ENCODE assay signal across 24 mouse cellular contexts in the genomic region with DNA sequence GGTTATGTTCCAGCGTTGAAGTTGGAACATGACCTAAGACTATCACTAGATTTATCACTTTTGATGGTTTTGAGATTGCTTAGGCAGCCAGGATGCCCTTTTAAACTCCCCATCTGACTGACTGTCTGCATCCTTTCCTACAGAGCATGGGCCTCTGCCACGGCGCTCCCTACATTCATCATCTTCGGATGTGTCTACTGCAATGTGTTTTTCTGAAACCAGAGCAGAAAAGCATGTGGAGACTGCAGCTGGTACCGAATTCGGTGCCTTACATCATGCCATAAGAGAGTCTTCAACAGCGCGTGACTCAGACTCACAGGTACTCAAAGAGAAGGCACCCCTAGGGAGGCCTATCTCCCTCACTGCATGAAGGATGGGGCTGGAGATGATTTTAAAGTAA.
"Had no signal": no experiment of that assay in that cellular context is flagged by ENCODE, and none has a peak within 500 bp of the region (broad histone marks: within the 10 kb centered on the region; RNA-seq: fewer than 3 reads in every experiment).

No protein-coding gene starts in this region.

- H3K9me3 ChIP-seq: kidney, embryonic 15.5 days; limb, embryonic 10.5 days; limb, embryonic 13.5 days; liver, embryonic 12.5 days; liver, embryonic 15.5 days; lung, embryonic 15.5 days; megakaryocyte, embryonic 14.5 days; midbrain, embryonic 12.5 days; midbrain, embryonic 15.5 days; neural tube, embryonic 13.5 days had no signal

- H3K4me2 ChIP-seq: kidney, embryonic 15.5 days; limb, embryonic 13.5 days; liver, embryonic 12.5 days; liver, embryonic 15.5 days; lung, embryonic 15.5 days; midbrain, embryonic 12.5 days; midbrain, embryonic 15.5 days; neural tube, embryonic 13.5 days had no signal

- H3K36me3 ChIP-seq: kidney, embryonic 15.5 days; limb, embryonic 10.5 days; limb, embryonic 13.5 days; liver, embryonic 12.5 days; liver, embryonic 15.5 days; lung, embryonic 15.5 days; midbrain, embryonic 12.5 days; midbrain, embryonic 15.5 days; neural tube, embryonic 13.5 days had no signal

- H3K4me3 ChIP-seq: kidney, embryonic 15.5 days; left cerebral cortex, adult 2 months; limb, embryonic 10.5 days; limb, embryonic 13.5 days; liver, embryonic 12.5 days; liver, embryonic 15.5 days; lung, embryonic 15.5 days; megakaryocyte, embryonic 14.5 days; midbrain, embryonic 12.5 days; midbrain, embryonic 15.5 days; myocyte; neural tube, embryonic 13.5 days had no signal

- H3K27ac ChIP-seq: kidney, embryonic 15.5 days; left cerebral cortex, adult 2 months; limb, embryonic 10.5 days; limb, embryonic 13.5 days; liver, embryonic 12.5 days; liver, embryonic 15.5 days; lung, embryonic 15.5 days; midbrain, embryonic 12.5 days; midbrain, embryonic 15.5 days; neural tube, embryonic 13.5 days had no signal

- ATAC-seq: liver, embryonic 12.5 days; midbrain, embryonic 15.5 days had no signal

- DNase-seq: kidney, postnatal 10 days; kidney, postnatal 36 days; layer of hippocampus, postnatal 36 days; liver; lung, adult 18-20 months; lung, postnatal 10 days; lung, postnatal 36 days; retina, postnatal 1 day; right cerebral cortex, postnatal 25 days; spleen, adult 18-20 months; thymus, adult 18-20 months; thymus, postnatal 4 days had no signal

- H3K27me3 ChIP-seq: kidney, embryonic 15.5 days; limb, embryonic 13.5 days; liver, embryonic 12.5 days; liver, embryonic 15.5 days; lung, embryonic 15.5 days; megakaryocyte, embryonic 14.5 days; midbrain, embryonic 12.5 days; midbrain, embryonic 15.5 days; neural tube, embryonic 13.5 days had no signal

- H3K9ac ChIP-seq: kidney, embryonic 15.5 days; limb, embryonic 13.5 days; liver, embryonic 12.5 days; liver, embryonic 15.5 days; lung, embryonic 15.5 days; midbrain, embryonic 12.5 days; midbrain, embryonic 15.5 days; neural tube, embryonic 13.5 days had no signal

- H3K4me1 ChIP-seq: kidney, embryonic 15.5 days; limb, embryonic 10.5 days; limb, embryonic 13.5 days; liver, embryonic 12.5 days; liver, embryonic 15.5 days; lung, embryonic 15.5 days; megakaryocyte, embryonic 14.5 days; midbrain, embryonic 12.5 days; midbrain, embryonic 15.5 days; neural tube, embryonic 13.5 days had no signal
